Mouse (Mus musculus): ENCODE results near the gene Gm44503. TPM values are rescaled to one million over a fixed set of nuclear protein-coding genes. Genes with fewer than 3 reads are reported as not detected.

The Gm44503 gene
- polyA plus RNA-seq, 1 experiment, result 0.01 TPM

- Histone ChIP-seq H3K36me3 (ENCODE audit: control insufficient read depth, insufficient read depth) (no peaks in the 10 kb centered on the region), H3K79me2 (ENCODE audit: control insufficient read depth, insufficient read depth) (no peaks in the 10 kb centered on the region), H3K27me3 (ENCODE audit: control insufficient read depth, insufficient read depth, insufficient read length) (peaks cover 12% of the 10 kb centered on the region), H3K4me3 (no peak overlapping the region), H3K4me2 (ENCODE audit: low read depth) (no peak overlapping the region), H3ac (ENCODE audit: control insufficient read depth, insufficient read length) (no peak overlapping the region)
- TF ChIP-seq TCF3 (IDR thresholded peaks at IDR 0.05; ENCODE audit: insufficient read length, low read depth) (no peak), CEBPB (IDR thresholded peaks at IDR 0.05; ENCODE audit: insufficient read depth, poor library complexity, severe bottlenecking) (no peak), REST (IDR thresholded peaks at IDR 0.05; ENCODE audit: insufficient read depth, insufficient read length) (no peak), MYOD1 (IDR thresholded peaks at IDR 0.05; ENCODE audit: control insufficient read depth in 1 of 3, insufficient read length in 2 of 3, low read depth in 2 of 3) (no peak), SRF (IDR thresholded peaks at IDR 0.05; ENCODE audit: control insufficient read depth, insufficient read length, low read depth) (no peak), MAX (IDR thresholded peaks at IDR 0.05; ENCODE audit: low read depth) (no peak), POLR2AphosphoS2 (IDR thresholded peaks at IDR 0.05; ENCODE audit: insufficient read length, low read depth) (no peak), MYOG (IDR thresholded peaks at IDR 0.05; ENCODE audit: control insufficient read depth in 1 of 3, insufficient read depth in 1 of 3, insufficient read length in 2 of 3, low read depth in 2 of 3) (no peak), POLR2A (IDR thresholded peaks at IDR 0.05; ENCODE audit: insufficient read length, low read depth) (no peak), TCF12 (IDR thresholded peaks at IDR 0.05; ENCODE audit: insufficient read depth, poor library complexity, severe bottlenecking) (no peak), USF1 (IDR thresholded peaks at IDR 0.05; ENCODE audit: low read depth) (no peak), E2F4 (IDR thresholded peaks at IDR 0.05; ENCODE audit: insufficient read depth) (no peak)
These were observed 100.6 kb downstream of the Gm44503 start for GRCm38 (mm10) chr9:73059224-73059623.

- Histone ChIP-seq H3K27me3 (ENCODE audit: control insufficient read depth, insufficient read depth, insufficient read length) (peaks cover 4% of the 10 kb centered on the region), H3K4me2 (ENCODE audit: low read depth) (no peak overlapping the region), H3K79me2 (ENCODE audit: control insufficient read depth, insufficient read depth) (no peaks in the 10 kb centered on the region), H3K4me3 (no peak overlapping the region), H3K36me3 (ENCODE audit: control insufficient read depth, insufficient read depth) (no peaks in the 10 kb centered on the region), H3ac (ENCODE audit: control insufficient read depth, insufficient read length) (no peak overlapping the region)
- no peak for TF ChIP-seq MAX (IDR thresholded peaks at IDR 0.05; ENCODE audit: low read depth)
- no peak for TF ChIP-seq REST (IDR thresholded peaks at IDR 0.05; ENCODE audit: insufficient read depth, insufficient read length)
- no peak for TF ChIP-seq TCF12 (IDR thresholded peaks at IDR 0.05; ENCODE audit: insufficient read depth, poor library complexity, severe bottlenecking)
- no peak for TF ChIP-seq USF1 (IDR thresholded peaks at IDR 0.05; ENCODE audit: low read depth)
- TF ChIP-seq MYOD1 (IDR thresholded peaks at IDR 0.05; ENCODE audit: control insufficient read depth in 1 of 3, insufficient read length in 2 of 3, low read depth in 2 of 3), result no peak
- TF ChIP-seq POLR2AphosphoS2 (IDR thresholded peaks at IDR 0.05; ENCODE audit: insufficient read length, low read depth), result no peak
- TF ChIP-seq POLR2A (IDR thresholded peaks at IDR 0.05; ENCODE audit: insufficient read length, low read depth), result no peak
- TF ChIP-seq TCF3 (IDR thresholded peaks at IDR 0.05; ENCODE audit: insufficient read length, low read depth), result no peak
- no peak for TF ChIP-seq MYOG (IDR thresholded peaks at IDR 0.05; ENCODE audit: control insufficient read depth in 1 of 3, insufficient read depth in 1 of 3, insufficient read length in 2 of 3, low read depth in 2 of 3)
- TF ChIP-seq CEBPB (IDR thresholded peaks at IDR 0.05; ENCODE audit: insufficient read depth, poor library complexity, severe bottlenecking), result no peak
- TF ChIP-seq E2F4 (IDR thresholded peaks at IDR 0.05; ENCODE audit: insufficient read depth), result no peak
- TF ChIP-seq SRF (IDR thresholded peaks at IDR 0.05; ENCODE audit: control insufficient read depth, insufficient read length, low read depth), result no peak
These were observed 105.1 kb downstream of the Gm44503 start for GRCm38 (mm10) chr9:73063621-73064290.

Other genes starting within 250 kb of the Gm44503 start
- 0.06 TPM for gene Prtg, start 152.0 kb upstream of the Gm44503 start, polyA plus RNA-seq (2012; fragmentation: generic; extraction: Trizol)
- 0.01 TPM for gene Pygo1, start 33.2 kb upstream of the Gm44503 start, polyA plus RNA-seq (2012; fragmentation: generic; extraction: Trizol)
- gene Dyx1c1, start 67 bp upstream of the Gm44503 start, polyA plus RNA-seq (2012; fragmentation: generic; extraction: Trizol), result not detected
- gene Ccpg1os, start 26.5 kb downstream of the Gm44503 start, polyA plus RNA-seq (2012; fragmentation: generic; extraction: Trizol), result 7.1 TPM
- gene Ccpg1, start 26.6 kb downstream of the Gm44503 start, polyA plus RNA-seq (2012; fragmentation: generic; extraction: Trizol), result 9.5 TPM
- gene Pigb, start 81.5 kb downstream of the Gm44503 start, polyA plus RNA-seq (2012; fragmentation: generic; extraction: Trizol), result 5.3 TPM
- 0.10 TPM for gene Rab27a, start 86.0 kb downstream of the Gm44503 start, polyA plus RNA-seq (2012; fragmentation: generic; extraction: Trizol)
- gene Khdc3, start 143.0 kb downstream of the Gm44503 start, polyA plus RNA-seq (2012; fragmentation: generic; extraction: Trizol), result not detected
- gene Gm20509, start 143.6 kb downstream of the Gm44503 start, polyA plus RNA-seq (2012; fragmentation: generic; extraction: Trizol), result not detected
- gene Rsl24d1, start 154.6 kb downstream of the Gm44503 start, polyA plus RNA-seq (2012; fragmentation: generic; extraction: Trizol), result 54.7 TPM

Measured in myocyte (in vitro differentiated cells).